Mouse (Mus musculus) layer of hippocampus, adult 11-12 months (tissue): ENCODE results near the gene Nlgn1.

Experiments used
- DNase-seq: peaks from one replicate; pipeline ENCODE4 v3.0.0; 2022; ENCODE audit warnings: low spot score

Nlgn1 gene

DNA sequence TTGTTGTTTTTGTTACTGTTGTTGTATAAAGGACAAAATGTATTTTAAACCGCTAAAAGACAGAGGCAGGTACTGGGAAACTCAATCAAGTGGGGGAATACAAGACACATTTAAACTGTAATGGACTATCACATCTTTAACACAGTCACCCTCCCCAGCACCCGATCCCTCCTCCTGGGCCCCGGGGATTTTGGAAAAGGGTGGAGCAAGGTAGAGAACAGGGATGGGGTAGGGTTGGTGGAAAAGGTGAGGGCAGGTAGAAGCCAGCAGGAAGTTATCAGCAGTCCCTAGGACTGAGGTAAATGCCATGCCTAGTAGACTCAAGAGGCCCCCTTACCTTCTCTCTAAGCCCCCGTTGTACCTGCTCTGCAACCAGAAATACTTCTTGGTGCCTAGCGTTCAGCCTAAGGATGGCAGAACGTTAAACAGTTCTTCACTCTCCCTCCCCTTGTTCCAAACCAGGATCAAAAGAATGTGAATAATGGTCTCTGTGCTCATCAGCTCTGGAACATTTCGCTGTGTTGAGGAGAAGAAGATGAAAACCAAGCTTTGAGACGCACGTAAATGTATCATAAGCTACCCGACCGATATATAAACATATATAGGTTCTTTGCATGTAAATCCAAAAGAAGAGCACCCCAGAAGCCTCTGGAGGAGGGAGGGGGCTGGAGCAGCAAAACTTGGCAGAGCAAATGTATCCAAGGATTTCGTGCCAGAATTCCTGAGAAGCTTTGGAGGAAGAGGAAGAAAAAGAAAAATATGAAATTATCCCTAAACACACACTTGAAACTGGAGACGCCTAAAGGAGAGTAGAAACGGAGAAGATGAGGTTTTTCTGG, at the start of gene Nlgn1:
Gene Nlgn1 (minus strand): TSS at position 61 of the 839 bp plus-strand sequence.
- no peak for DNase-seq

DNA sequence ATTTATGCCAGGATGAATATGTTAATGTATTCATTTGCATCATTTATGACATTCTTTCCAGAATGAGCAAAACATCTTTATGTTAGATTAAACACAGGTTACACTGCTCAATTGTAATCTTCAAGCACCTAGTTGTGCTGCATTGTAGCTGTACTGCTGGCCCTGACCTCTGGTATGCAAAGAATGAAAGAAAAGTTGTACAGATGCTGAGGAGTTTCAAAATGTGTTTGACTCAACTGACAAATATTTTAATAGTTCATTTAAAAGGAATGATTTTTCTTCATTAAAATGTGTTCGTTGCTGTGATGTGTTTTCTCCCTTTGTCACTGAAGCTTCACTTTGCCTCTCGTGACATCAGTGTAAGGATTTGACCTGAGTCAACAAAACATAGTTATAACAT, 46.0 kb upstream of the Nlgn1 start:
- no peak for DNase-seq

DNA sequence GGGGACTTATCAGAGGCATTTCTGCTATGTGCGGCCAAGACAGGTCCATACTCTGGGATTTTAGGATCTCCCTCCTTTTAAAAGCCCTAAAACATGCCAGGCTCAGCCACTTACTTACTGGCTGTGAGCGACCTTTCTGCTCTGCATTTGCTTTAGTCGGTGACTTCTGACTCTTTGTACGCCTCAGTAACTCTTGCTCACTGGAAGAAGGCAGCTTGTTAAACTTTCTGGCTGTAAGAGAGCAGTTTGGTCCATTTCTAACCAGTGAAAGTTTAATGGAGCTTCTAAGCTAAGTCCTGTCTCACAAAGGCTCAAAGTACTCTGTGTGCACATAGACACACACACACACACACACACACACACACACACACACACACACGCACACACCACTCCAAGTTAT, 22.8 kb upstream of the Nlgn1 start:
- DNase-seq, result no peak

DNA sequence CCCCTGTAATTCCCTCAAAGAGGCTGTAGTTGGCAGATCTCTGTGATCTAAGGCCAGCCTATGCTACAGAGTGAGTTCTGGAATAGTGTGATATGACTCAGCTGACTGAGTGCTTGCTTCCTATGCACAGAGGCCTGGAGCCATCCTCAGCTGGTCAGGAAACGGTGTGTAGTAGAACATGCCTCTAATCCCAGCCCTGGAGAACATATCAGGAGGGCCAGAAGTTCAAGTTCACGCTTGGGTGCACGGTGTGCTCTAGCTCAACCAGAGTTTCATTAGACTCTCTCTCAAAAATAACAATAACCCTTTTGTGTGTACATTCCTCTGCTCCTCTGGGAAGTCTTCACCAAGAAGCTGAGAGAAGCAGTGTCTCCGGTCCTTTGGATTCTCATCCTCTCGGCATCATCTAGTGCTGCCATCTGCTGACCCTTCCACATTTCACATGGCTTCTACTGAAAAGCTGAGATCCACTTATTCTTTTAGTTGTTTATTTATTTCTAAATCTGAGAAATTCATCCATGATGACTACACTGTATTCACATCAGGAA, 22.3 kb upstream of the Nlgn1 start:
- peak; percentile 26 for DNase-seq

DNA sequence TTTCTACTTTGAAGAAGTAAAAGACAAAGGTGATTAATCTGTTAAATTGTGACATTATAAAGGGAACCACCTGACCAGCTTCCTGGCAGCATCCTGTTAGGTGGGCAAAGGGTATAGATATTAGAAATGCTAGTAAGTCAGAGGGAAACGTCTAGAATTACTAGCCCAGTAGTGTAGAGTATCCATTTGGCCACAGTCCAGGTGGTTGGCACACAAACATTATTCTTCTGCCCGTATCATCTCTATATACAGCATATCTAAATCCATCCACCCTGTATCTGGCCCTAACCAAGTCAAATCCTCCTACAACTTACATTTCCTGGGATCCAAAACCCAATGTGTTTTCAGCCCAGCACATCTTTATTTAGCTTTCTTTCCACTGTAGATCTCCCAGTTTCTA, 5.2 kb upstream of the Nlgn1 start:
- no peak for DNase-seq

DNA sequence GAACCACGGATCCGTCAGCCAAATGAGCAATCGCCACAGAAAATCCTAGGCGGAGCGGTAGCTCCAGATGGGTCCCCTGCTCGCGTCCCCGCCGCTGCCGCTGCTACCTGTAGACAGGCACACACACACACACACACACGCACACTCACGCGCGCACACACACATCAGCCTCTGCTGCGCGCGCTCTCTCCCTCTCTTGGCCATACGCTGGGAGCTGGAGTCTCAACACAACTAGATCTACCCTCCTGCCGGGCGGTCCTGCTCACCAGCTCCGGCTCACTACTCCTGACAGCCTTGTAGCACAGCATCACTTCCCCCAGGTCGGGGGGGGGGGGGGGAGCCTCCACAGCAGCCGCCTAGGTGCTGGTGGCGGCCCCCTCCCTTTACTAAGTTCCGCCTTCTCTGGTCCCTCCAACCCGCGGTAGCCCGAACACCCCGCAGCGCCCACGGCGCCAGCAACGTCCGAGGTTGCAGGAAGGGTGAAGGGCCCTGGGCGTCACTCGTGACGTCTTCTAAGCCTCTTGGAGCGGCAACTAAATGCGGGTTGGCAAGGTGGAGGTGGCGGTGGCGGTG, 1.1 kb upstream of the Nlgn1 start:
- DNase-seq, result peak; percentile 56

DNA sequence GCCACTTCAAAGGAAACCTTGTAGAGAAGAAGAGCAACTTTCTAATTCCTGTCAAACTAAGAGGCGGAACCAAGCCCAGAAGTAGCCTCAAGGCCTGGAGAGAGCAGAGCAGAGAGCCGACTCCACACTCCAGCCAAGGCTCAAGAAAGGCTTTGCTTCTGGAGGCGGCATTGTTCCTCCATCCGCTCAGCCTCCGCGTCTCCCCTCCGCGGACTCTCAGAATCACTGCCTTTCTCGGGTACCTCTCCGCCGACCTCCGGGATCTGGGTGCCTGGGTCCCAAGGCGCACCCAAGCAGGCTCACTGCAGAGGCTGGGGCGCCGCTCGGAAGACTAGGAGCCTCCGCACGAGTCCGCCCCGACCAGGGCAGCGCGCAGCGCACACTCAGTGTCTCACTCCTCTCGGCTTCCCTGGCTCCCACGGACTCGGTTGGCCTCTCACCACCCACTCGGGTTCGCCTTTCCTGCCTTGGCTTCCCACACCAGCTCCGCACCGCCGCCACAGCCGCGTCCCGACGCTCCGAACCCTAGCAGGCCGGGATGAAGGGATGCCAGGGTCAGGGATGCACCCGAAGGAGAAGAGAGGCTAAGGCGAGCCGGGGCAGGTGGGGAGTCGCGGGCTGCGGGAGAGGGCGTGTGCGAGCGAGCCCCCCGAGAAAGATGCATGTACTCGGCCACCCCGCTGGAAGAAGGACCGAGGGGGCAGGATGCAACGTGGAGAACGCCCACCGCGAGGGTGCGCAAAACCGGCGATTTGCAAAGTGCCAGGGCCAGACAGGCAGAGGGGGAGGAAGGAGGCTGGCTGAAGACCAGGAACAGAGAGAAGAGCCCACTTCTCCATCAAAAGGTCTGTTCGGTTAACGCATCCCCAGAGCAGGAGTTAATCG, 841 bp downstream of the Nlgn1 start:
- DNase-seq, result peak; percentile 62

DNA sequence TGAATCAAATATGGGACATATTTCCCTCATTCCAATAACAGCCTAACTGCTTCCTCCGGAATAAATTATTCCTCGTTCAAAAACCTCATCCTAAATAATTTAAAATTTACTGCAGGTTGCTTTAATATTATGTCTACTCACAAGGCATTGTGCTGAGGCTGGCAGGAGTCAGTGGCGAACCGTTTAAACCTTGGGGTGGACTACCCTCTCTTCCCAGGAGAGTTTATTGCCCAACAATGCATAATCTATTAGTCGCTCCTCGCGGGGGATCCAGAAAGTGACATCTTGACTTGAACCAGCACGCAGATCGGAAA, 1.4 kb downstream of the Nlgn1 start:
- DNase-seq, result no peak

DNA sequence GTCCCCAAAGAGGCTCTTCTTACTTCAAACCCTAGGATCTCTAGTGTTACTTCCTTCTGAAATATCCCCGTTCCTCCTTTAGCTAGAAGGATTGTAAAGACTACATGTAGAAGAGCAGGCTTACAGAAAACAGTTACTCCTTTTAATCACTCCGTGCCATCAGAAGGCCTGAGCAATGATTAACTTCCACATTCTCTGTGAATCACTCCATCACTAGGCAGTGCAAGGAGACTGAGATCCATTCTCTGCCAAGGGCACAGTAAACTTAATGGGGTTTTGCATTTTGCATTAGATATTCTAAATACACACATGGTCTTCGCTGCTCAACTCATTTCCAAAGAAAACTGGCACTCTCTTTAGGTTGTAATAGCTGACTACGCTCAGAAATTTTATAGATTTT, 2.2 kb downstream of the Nlgn1 start:
- no peak for DNase-seq

DNA sequence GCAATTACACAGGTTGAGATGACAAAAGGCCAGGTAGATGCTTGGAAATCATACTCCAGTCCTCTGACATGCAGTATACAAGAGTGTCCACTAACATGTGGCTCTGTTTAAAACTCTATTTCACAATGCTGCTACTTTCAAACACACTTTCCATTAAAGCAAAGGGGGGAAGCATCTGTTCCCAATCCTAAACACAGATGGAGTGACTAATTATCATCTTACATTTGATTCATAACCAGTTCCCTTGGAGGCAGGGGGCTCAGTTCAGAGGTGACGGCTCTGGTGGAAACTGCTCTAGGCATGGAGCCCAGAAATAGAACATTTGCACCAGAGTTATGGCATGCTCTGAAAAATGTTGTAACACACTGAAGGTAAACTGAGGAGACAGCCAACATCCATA, 7.8 kb downstream of the Nlgn1 start:
- peak; percentile 13 for DNase-seq

DNA sequence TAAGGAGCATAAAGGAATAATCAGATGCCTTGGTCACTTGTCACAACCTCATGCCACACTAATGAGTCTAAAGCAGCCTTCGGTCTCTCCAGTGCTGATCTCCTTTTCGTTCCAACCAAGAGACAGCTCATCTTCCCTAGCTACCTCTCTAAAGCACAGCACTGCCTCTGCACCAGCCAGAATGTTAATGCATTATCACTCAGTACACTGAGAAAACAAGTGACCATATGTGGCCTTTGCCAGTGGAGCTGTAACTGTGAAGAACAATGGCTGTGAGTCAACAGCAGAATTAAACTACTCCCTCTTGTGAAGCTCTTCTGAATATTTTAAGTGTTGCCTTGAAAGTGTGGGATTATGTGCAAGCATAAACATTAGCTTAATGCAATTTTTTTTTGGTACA, 14.9 kb downstream of the Nlgn1 start:
- no peak for DNase-seq

DNA sequence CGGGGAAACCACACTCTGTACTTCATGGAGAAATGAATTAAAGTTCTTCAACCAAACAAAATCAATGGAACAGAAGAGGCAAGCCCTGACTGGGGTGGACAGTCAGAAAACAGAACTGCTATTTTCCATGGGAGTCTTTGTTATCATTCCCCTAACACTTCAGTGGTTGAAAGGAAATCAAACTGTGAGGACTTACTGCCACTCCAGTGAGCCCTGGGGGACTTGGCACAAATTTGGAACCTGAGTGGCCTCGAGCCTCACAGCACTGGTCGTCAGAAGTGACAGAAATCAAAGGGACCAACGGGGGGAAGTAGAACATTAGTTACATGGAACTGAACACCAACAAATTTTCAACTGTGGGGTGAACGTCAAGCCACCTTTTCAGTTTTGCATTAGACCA, 34.4 kb downstream of the Nlgn1 start:
- DNase-seq, result no peak

DNA sequence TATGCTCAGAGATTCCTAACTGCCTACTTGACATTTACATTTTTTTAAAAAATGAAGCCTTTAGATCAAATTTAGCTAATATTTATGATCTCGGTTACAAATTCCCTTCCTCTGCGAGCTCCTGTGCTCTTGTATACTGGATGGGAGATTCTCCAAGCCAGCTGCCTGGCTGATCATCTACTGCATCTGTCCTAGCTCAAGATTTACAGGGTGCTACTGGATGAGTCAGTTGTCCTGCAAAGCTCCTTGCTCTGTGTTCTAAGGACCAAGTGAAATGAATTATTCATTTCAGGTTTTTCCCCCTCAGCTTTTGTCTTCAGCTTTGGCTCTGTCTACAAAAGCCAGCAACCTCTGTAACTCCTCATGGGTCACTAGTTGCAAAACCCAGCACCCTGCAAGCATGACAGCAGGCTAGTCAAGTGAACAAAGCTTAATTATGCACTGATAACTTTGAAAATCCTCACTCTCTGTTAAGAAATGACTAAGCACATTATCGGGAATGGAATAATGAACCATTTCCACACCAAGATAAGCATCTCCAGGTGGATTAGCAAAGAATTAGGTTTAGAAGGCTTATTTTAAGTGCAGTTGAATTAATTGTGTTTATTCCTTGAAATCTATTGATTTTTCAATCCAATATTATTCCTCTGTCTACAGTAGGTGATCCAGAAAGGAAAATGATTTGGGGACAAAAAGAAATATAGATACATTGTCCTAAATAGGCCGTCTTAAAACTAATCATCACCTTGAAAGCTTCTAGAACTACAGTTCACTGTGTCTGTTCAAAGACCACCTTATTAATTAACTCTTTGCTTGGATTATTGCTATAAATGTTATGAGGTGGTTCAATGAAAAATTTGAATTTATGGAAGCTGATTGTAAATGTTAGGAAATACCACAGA, 61.1 kb downstream of the Nlgn1 start:
- no peak for DNase-seq

DNA sequence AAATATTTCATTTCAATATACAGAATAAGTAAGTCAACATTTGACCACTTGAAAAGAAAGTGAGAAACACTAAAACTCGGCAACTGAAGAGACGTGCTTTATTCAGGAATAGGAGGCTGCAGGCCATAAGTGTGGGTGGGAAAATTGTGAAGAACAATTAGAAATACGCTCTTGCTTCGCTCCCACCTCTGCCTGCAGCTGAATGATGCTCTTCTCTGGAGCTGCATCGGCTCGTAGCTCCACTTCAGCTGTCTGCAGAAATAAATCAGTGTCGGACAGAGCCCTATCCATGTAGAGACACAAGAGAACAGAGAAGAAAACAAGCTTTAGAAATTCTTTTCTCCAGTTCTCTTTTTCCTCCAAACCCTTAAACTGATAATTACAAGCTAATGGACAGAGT, 85.7 kb downstream of the Nlgn1 start:
- DNase-seq, result no peak

DNA sequence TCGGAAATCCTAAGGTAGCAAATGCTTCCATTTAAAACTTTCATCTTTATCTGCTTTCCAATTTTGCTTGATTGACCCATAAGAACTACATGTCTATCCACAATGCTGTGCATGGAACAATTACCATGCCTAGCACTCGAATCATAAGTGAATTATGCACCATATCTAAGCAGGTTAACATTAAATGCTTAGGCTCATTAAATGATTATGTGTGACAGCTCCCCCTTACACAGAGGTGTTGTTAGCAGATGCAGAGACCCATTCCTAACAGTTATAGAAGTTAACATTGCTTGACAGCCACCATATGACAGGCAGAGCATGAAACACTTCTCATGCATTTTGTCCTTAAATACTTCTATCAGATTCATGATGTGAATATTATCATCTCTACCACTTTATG, 89.0 kb downstream of the Nlgn1 start:
- no peak for DNase-seq

DNA sequence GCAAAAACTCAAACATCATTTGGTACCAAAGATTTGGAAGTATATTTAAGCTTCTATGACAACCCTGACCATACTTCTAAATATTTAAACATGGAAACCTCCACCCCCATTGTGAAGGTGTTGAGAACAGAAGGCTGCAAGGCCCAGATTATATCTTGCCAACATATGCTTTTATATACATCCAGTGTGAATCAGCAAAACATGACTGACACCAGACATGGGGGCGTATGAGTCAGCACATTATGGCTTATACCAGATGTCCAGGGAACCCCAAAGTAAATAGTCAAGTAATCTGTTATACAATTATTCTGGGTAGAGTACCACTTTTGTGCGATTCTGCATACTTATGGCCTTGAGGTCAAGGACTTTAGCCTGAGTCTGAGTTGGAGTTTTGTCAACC, 102.3 kb downstream of the Nlgn1 start:
- no peak for DNase-seq

DNA sequence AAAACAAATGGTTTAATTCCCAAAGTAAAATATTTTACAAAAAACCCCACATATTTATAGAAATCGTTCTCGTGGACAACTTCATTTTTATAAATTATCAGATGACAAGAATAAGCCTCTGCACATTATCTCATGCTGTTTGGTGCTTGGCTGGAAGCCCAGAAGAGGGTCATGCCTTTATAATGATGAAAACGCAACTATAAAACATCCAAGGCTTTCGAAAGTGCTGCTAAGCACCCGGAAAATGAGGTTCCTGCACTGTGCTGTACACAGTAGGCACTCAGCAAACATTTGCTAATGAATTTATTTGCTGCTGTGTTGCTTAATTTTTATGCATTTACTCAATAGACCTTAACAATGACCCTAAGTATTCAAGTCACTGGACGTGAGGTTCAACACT, 103.4 kb downstream of the Nlgn1 start:
- no peak for DNase-seq

DNA sequence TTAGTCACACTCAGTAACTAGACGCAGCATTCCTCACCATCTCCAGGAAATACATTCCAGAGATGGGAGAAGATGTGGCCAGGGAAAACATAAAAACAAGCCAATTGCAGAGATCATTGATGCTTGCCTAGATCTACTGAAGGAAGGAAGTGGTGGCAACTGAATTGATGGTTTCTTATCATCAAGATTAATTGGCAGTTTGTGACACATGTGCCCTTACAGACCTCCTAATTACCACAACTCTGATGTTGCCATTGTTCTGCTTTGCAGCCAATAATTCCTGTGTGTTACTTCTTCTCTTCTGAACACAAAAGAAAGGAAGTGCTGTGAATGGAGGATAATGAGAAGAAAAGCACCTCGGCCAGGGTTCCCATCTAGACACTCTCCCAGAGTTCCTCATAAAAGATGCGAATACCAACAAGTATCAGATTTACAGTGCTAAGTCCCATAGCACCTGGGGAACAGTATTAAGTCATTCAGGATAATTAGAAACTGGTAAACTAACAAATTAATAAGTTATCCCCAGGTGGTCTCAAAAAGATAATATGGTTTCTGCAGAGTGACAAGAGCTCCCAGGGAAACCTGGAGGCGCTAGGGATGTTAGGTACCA, 104.0 kb downstream of the Nlgn1 start:
- no peak for DNase-seq

DNA sequence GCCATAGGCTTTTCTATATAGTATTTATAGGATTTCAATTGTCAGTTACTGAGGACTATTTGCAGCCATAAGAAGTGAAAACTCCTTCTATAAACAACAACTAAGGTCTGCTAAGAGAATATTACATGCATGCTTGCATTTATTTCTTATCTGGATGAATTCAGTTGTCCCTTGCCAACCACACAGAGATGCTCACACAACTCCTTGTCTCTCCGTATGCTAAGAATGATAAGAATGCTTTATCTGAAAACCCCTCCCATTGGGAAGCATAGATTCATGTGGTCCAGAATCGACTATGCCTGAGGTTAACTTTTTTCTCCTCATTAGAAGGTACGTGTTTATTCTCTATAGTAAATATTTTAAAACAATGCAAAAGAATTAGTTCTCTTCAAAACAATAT, 108.8 kb downstream of the Nlgn1 start:
- no peak for DNase-seq

DNA sequence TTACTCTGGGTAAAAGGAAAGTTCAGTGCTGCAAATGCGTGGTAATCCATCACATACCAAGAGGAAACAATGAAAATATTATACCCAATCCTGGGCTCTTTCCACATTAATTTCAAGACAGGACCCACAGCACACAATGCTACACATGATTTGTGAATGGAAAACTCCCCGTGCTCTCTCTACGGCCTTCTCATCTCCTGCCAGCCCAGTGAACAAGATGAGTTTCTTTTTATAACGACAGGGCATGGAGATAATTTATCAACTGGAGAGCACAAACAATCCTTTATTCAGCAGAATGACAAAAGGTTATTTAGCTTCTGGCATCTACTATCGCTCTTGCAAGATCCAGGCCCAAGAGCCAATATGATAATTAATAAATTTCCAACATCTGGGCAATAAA, 116.0 kb downstream of the Nlgn1 start:
- DNase-seq, result no peak

DNA sequence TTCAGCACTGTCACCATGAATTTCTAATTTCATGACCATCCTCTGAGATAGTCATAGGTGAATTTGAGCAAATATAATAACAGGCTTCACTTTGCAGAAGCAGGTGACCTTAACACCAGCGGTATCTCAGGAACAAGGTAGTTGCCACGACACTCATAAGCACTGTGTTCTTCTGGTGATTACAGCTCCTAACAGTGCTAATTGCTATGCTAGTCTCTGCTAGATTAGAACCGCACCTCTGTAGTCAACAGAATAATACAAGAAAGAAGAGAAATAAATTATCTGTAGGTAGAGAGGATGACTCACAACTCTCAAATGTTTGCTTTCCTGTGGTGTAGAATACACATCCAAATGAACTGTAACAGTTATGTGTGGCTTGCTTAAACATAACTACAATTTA, 129.6 kb downstream of the Nlgn1 start:
- no peak for DNase-seq
